Mouse (Mus musculus) gastrocnemius, postnatal 36 days (tissue): ENCODE measurements around the gene Cacna1g. TPM values are rescaled to one million over a fixed set of nuclear protein-coding genes. Genes with fewer than 3 reads are reported as not detected.

Source experiments
- DNase-seq, 2 experiments: peaks; one replicate each; pipeline ENCODE4 v3.0.0; 2022
- intact Hi-C: fragments of 180-260 bp; cut with DNase I; formaldehyde crosslinking; loops from one replicate; pipeline ENCODE4 v1.15.1; 2025
- total RNA-seq, 2 experiments: library from RNA; stranded (reverse); gene quantifications; 2 replicates each; pipeline ENCODE4 v1.2.3; 2021

Cacna1g gene
- total RNA-seq, 2 experiments from 2014 or later, result 2.0 to 3.0 TPM

DNA sequence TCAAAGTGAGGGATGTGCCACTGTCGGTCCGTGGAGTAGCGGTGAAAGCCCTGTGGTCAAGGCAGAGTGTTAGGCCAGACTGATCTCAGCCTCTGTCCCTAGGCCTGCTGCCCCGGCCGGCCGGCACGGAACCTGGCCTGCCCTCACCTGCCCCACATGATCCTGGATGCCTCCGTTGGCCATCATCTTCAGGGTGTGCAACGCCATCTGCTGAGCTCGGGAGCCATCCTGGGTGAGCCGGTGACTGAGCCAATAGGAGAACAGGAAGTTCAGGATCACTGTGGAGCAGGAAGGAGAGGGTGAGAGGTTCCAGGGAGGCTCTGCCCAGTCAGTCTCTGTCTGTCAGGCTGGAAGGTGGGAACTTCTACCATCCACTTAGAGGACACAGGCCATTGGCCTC is 9.4 kb upstream of the Cacna1g start:
- DNase-seq, result no peak
- intact Hi-C loops, result loop anchor here (2.0 kb wide), 1 partner anchor 145 kb away; no protein-coding TSS in a partner anchor

- no peak for DNase-seq
- intact Hi-C loops, result loop anchor here (2.0 kb wide), 1 partner anchor 144 kb away; no protein-coding TSS in a partner anchor
Observed at GRCm38 (mm10) chr11:94482738-94483137, 8.7 kb upstream of the Cacna1g start.

- intact Hi-C loops, result loop anchor here (2.0 kb wide), 1 partner anchor 143 kb away; no protein-coding TSS in a partner anchor
- DNase-seq, result no peak
Observed at GRCm38 (mm10) chr11:94481963-94482362, 8.0 kb upstream of the Cacna1g start.

DNA sequence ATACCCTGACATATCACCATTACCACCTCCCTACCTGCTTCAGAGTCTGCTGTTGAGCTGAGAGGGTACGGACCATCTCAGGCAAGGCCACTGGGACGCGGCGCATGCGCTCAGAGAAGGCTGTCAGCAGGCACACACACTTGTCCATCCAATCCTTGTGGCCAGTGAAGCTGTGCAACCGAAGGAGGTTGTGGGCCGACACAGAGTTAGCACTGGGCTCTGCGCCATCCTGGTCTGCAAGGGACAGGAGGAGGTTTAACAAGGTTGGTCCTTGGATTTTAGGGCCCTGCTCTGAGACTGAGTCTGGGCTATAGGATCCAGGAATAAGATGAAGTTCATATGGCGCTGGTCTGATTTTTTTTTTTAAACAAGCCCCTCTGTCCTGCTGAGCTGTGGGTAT is 6.4 kb upstream of the Cacna1g start:
- intact Hi-C loops, result no loop called here
- no peak for DNase-seq

- no peak for DNase-seq
Observed at GRCm38 (mm10) chr11:94477651-94478050, 3.7 kb upstream of the Cacna1g start.

DNA sequence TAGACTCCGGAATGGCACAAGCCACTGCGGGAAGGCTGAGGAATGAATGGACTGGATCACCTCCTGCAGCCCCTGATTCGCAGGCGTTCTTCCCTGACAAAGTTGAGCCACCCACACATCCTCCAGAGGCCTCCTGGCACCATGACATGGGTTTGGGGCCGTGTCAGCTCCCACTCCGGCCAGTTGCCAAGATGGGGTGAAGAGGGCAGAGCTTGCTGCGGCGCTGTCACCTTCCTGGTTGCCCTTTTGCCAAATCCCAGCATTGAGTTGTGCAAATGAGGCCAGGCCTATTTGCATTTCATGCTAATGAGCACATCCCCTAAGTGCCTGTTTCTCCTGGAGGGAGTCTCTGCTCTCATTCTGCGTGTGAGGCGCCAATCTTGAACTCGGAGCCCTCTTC is 1.7 kb upstream of the Cacna1g start:
- DNase-seq, result no peak
- intact Hi-C loops, result no loop called here

More at GRCm38 (mm10) chr11:94477651-94478050, 3.7 kb upstream of the Cacna1g start:
- intact Hi-C loops, result no loop called here

GRCm38 (mm10) chr11:94474544-94474910 is 529 bp upstream of the Cacna1g start:
- DNase-seq, result no peak
- intact Hi-C loops, result no loop called here

DNA sequence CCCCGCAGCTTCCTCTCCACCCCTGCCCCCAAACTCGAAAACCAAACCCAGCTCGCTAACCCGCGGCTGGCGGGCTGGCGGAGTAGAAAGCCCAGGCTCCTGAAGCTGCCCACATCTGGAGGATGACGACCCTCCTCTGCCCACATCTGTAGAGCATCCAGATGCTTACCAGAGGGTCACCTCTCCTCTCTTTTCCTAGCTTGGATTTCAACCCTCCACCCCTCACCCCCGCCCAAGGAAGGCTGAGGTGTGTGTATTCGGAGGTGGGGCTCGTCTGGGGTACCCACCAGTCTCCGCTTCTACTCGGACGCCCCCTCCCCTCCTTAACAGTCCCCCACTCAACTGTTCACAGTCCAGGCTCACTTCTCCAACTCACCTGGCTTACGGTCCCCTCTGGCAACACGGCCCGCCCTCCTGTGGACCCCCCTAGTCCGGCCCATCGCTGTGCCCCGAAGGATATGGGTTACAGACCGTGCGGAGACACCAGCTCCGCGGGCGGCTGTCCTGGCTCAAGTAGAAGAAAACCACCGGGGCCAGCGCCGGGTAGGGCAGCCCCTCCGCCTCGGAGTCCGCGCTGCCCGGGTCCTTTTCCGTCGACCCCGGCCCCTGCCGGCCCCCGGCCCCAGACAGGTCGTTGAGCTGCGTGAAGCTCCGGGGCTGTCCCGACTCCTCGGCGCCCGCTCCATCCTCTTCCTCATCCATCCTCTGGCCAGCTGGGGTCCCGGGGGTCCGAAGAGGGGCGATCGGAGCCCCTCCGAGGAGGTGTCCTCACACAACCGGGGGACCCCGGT is 887 bp downstream of the Cacna1g start:
- DNase-seq, result no peak
- intact Hi-C loops, result no loop called here

GRCm38 (mm10) chr11:94472585-94472915 is 1.4 kb downstream of the Cacna1g start:
- intact Hi-C loops, result no loop called here
- DNase-seq, result no peak

DNA sequence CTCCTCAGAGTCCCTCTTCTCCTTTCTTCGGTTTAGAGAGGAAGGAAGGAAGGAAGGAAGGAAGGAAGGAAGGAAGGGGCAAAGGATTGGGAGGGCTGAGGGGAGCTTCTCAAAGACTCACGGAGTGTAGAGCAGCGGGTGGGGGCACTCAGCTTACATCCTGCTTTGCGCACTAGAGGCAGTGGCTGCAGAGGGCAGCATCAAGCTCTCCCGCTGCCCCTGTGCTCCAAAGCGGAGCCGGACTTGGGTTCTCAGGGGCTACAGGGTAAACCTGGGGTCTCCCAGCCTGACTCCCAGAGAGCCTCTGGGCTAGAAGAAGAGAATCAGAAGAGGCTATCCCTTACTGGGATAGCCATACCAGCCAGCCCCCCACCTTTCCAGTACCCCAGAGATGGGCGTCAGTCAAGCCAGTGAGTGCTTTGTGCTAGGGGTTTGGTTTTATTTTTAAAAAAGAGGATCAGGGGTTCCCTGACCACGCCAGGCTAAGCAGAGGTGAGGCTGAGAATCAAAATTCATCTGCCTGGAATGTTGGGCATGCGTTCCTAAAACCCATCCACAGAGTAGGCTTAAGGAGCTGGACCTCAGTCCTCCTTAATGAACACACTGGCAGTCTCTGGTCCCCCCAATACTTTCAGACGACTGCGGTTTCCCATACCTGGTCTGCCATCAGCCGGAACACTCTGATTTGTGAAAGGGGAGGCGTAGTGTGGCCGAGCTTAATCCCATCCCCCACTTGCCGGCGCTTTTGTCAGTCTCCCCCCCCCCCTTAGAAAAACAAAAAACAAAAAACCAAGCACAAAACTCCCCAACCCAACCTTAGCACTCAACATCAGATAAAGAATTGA is 2.0 kb downstream of the Cacna1g start:
- no peak for DNase-seq
- intact Hi-C loops, result no loop called here

GRCm38 (mm10) chr11:94470391-94470790 is 3.6 kb downstream of the Cacna1g start:
- intact Hi-C loops, result no loop called here
- no peak for DNase-seq

DNA sequence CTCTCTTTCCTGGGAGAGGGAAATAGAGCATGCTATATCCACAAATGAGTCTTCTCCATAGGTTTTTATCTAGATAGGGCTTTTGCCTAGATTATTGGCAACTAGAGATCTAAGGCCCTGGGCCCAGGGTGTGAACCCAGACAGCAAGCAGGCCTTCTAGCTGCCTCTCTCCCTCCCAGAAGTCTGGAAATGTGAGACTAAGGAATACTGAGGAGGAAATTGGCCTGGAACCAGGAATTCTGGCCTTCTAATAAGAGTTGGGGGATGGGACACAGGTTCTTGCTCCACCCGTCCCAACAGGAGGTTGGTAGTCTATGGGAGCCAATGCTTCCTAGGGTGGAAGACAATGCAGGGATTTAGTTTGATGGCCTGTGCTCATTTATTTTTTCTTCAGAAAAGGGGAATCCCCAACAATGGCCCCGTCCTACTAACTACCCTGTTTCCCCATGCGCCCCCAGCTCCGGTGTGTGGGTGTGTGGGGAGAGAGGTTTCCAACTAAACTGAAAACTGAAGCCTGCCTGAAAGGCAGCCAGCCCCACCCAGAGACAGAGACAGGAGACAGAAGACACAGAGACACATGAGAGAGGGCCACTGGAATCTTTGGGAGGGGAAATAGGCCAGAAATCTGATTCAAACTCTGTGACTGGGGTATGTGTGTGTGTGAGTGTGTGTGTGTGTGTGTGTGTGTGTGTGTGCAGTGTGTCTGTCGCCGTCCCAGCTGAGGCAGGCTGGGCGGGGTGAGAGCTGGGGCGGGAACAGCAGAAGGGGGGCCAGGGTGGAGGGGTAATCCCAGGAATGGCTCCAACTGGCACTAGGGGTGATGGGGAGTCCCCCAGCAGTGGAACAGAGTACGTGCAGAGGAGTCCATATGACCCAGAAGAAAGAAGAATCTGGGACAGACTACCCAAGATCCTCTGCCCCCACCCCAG is 4.6 kb downstream of the Cacna1g start:
- intact Hi-C loops, result no loop called here
- no peak for DNase-seq

- DNase-seq, result no peak
- intact Hi-C loops, result no loop called here
Observed at GRCm38 (mm10) chr11:94468582-94469064, 5.4 kb downstream of the Cacna1g start.

DNA sequence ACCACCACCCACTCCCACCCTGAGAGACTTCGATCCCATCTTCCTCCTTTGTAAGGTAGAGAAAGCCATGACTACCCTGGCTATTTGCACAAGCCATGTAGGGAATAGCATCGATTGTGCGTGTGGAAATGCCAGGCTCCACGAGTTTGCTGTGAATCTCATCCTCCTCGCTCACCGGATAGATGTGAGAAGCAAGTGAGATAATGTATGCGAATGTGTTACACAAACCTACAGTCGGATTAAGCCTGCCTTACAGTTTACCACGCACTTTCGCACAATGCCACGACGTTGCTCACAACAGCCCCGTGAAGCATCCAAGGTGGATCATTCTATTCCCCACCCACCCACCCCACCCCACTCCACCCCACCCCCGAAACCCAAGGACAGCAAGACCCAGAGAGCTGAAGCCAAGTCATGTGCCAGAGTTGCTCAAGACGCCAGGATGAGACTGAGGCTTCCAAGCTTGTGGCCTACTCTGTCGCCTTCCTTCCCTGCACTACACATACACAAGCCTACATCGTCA is 7.6 kb downstream of the Cacna1g start:
- intact Hi-C loops, result no loop called here
- DNase-seq, result no peak

DNA sequence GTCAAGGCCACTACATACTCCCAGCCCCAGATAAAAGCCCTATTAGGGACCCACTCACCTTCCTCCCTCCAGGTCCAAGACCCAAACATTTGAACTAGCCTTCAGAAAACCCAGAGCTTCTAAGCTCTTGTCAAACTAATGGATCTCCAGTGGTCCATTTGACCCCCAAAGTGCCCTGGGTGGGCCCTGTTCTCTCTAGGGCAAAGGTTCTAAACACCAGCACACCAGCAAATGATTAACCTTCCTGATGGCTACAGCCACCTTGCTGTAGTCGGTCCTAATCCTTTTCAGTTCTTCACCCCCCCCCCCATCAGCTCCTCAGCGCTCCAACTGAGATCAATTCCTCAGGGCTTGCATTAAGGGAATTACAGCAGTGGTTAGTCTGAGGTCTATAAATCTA is 9.8 kb downstream of the Cacna1g start:
- intact Hi-C loops, result no loop called here

GRCm38 (mm10) chr11:94461856-94462255 is 12.1 kb downstream of the Cacna1g start:
- no peak for DNase-seq
- intact Hi-C loops, result no loop called here

More for the DNA sequence above, 9.8 kb downstream of the Cacna1g start:
- no peak for DNase-seq

DNA sequence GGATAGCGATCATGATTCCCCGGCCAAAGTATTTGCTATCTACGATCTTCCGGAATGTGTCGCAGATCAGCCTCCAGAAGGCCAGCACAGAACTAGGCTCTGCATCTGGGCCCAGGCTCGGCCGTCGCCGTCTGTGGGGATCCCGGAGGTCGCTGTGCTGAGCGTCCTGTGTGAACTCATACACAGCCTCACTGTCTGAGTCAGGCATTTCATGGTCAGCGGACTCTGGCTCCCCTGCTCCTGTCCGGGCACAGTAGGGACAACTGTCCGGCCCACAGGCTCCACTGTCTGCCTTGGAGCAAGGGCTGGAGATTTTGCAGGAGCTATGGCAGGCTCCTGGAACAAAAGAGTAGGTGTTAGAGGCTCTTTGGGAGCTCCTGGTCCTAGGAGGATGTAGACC is 17.0 kb downstream of the Cacna1g start:
- no peak for DNase-seq
- intact Hi-C loops, result no loop called here

- no peak for DNase-seq
- intact Hi-C loops, result no loop called here
Observed at GRCm38 (mm10) chr11:94456347-94456746, 17.7 kb downstream of the Cacna1g start.

GRCm38 (mm10) chr11:94455161-94455820 is 18.7 kb downstream of the Cacna1g start:
- intact Hi-C loops, result no loop called here
- no peak for DNase-seq

- DNase-seq, result no peak
- intact Hi-C loops, result no loop called here
Observed at GRCm38 (mm10) chr11:94454756-94455155, 19.2 kb downstream of the Cacna1g start.
